Mouse (Mus musculus) stomach, postnatal 0 days (tissue): Measurements from ENCODE around the gene Mef2d.

Source experiments
- CTCF ChIP-seq: IDR thresholded peaks from 2 replicates; pipeline ENCODE4 v1.5.1; 2016; ENCODE audit warnings: antibody characterized with exemption, low read depth, mild to moderate bottlenecking, moderate library complexity
- EP300 ChIP-seq: optimal IDR thresholded peaks from 2 replicates; pipeline ENCODE3; 2016; ENCODE audit warnings: antibody characterized with exemption

DNA sequence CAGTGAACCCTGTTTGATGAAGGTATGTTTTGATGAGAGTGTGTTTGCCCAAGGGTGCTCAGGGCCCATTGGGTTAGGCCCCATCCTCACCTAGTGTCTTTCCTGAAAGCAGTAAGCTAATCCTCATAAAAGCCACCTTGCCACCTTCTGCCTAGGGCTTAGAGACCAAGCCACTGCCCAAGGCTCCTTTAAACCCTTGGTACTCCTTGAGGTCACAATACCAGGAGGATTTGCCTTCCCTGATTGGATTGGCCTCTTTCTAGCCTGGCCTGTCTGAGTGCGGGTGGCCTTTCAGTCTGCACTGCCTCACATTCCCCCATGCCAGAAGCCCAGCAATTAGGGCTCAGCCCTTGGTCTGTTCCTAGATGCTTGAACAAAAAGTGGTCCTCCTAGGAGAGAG, 5.7 kb downstream of the Mef2d start:
- TF ChIP-seq CTCF (no peak), EP300 (no peak)
